Mouse (Mus musculus) urinary bladder, adult 2 months (tissue): ENCODE measurements around the gene Nat8. TPM values are rescaled to one million over a fixed set of nuclear protein-coding genes. Genes with fewer than 3 reads are reported as not detected.
"Not testable (repeated sequence)": the region's sequence is repeated elsewhere in the genome, so short reads cannot be mapped to it uniquely, and the experiment has no call there.

Source experiments
- DNase-seq: peaks from one replicate; pipeline ENCODE4 v3.0.0; 2022; ENCODE audit warnings: low spot score
- polyA plus RNA-seq: library from polyadenylated mRNA; depleted of rRNA; stranded (reverse); fragments of >200 nt; gene quantifications from 2 replicates; pipeline ENCODE4 v1.2.3, GENCODE M21; 2012; rRNA removed

The Nat8 gene
- polyA plus RNA-seq, 1 experiment: 2.0 TPM

GRCm38 (mm10) chr6:85836098-85836497 lies 4.2 kb upstream of the Nat8 start:
- DNase-seq: not testable (repeated sequence)

- DNase-seq: not testable (repeated sequence)
Observed at GRCm38 (mm10) chr6:85835104-85835503, 3.2 kb upstream of the Nat8 start.

- not testable (repeated sequence) for DNase-seq
Observed at GRCm38 (mm10) chr6:85834504-85835100, 2.7 kb upstream of the Nat8 start.

GRCm38 (mm10) chr6:85829462-85829861 lies 2.4 kb downstream of the Nat8 start:
- DNase-seq: no peak

DNA sequence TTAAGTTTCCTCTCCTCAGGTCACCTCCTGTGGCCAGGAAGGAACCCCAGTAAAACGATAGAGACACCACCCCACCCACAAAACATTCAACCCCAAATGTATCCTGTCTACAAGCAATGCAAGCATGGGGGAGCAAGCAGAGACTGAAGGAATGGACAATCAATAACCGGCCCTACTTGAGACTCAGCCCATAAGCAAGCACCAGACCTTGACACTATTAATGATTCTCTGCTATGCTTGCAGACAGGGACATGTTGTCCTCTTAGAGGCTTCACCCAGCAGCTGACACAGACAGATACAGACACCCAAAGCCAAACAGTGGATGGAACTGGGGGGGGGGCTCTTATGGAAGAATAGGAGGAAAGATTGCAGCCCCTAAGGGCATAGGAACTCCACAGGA lies 6.0 kb downstream of the Nat8 start:
- no peak for DNase-seq

- no peak for DNase-seq
Observed at GRCm38 (mm10) chr6:85823382-85824090, 8.3 kb downstream of the Nat8 start.

DNA sequence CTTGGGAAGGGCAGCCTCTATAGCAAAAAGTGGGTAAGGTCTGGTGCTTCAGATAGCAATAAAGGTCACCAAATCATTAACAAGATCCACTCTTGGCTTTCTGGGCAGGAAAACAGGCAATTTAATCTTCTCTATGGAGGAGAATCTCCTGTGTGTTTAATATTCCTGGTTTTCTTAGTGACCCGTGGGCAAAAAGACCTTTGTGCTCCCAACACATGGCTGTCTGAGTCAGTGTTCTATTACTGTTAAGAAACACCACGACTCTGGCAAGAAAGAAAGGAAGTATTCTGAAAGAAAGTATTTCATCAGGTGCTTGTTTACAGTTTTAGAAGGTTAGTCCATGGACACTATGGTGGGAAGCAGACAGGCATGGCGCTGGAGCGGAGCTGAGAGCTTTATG lies 9.6 kb downstream of the Nat8 start:
- no peak for DNase-seq

GRCm38 (mm10) chr6:85820837-85821236 lies 11.0 kb downstream of the Nat8 start, which contains the start of the genes Nat8f6 and Nat8f5:
Nat8f6 (minus strand) TSS chr6:85820954.
Nat8f5 (minus strand) TSS chr6:85820972.
- no peak for DNase-seq

- no peak for DNase-seq
Observed at GRCm38 (mm10) chr6:85818338-85818737, 13.5 kb downstream of the Nat8 start.

DNA sequence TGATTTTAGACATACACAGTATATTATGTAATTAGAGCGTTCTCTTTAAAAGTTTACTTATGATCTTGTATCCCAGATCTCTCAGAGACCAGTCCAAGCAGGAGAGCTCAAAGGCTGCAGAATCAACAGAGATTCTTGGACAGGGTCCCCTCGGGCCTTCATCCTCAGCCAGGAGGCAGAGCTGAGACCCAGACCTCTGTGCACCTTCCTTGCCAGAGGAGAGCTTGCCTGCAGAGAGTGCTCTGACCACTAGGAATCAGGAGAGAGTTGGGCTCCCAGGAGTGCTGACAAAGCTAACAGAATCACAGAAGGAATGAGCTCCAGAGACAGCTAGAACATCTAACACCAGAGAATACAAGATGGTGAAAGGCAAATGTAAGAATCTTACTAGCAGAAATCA lies 18.5 kb downstream of the Nat8 start:
- DNase-seq: no peak

GRCm38 (mm10) chr6:85810942-85811537 lies 20.8 kb downstream of the Nat8 start:
- not testable (repeated sequence) for DNase-seq

DNA sequence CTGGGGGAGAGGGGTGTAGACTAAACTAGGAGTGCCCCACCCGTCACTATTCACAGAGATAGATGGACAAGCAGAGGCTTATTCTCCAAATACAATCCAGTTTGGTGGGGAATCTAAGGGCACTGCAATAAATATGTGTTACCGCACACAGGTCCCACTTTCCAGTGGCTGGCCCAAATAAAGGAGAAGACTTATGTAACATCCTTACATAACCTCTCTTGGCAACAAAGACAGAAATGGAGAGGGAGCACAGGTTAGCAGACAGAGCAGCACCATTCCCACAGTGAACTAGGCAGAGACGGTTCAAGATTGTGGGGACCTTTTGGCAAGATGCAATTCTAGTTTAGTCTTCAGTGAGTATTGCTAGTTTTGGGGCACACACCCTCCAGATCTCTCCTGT lies 21.4 kb downstream of the Nat8 start:
- not testable (repeated sequence) for DNase-seq

DNA sequence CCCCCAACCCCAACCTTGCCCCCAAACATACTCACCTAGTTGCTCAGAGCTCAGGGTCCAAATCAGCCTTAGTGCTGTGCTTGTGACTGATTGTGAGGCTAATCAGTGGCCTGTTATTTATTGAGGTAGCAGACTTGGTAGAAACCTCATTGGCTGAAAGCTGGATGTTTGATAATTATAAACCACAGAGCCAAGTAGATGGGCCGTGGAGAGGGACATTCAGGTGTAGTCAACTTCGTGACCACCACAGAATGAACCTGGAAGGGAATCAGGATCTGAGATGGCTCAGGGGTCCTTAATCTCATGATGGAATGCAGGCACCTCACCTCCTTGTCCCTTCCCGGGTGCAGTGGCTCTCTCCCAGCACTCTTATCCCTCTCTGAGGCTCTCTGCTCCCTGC lies 22.1 kb downstream of the Nat8 start:
- DNase-seq: not testable (repeated sequence)

GRCm38 (mm10) chr6:85803180-85803579 lies 28.7 kb downstream of the Nat8 start:
- not testable (repeated sequence) for DNase-seq

Other genes with a start within 250 kb of the Nat8 start
- 2.5 and 3.3 TPM in 2 replicates for gene Alms1, start 244.6 kb downstream of the Nat8 start, polyA plus RNA-seq
- gene Nat8f7, start 118.9 kb downstream of the Nat8 start, polyA plus RNA-seq: 2.1 and 3.8 TPM in 2 replicates
- 11.4 and 11.6 TPM in 2 replicates for gene Nat8f3, start 66.3 kb downstream of the Nat8 start, polyA plus RNA-seq
- 1.2 TPM in 2 replicates for gene Nat8f6, start 11.1 kb downstream of the Nat8 start, polyA plus RNA-seq
- gene Nat8f5, start 11.1 kb downstream of the Nat8 start, polyA plus RNA-seq: 1.3 and 1.4 TPM in 2 replicates
- gene Nat8f2, start 37.1 kb upstream of the Nat8 start, polyA plus RNA-seq: 0.03 and 0.09 TPM in 2 replicates
- 3.1 and 3.7 TPM in 2 replicates for gene Nat8f4, start 72.8 kb upstream of the Nat8 start, polyA plus RNA-seq
- gene Tprkb, start 79.8 kb upstream of the Nat8 start, polyA plus RNA-seq: 34.5 and 35.2 TPM in 2 replicates
- 12.5 and 17.4 TPM in 2 replicates for gene Nat8f1, start 83.6 kb upstream of the Nat8 start, polyA plus RNA-seq
- 80.6 and 95.1 TPM in 2 replicates for gene Dusp11, start 129.6 kb upstream of the Nat8 start, polyA plus RNA-seq
- gene Figla, start 184.1 kb upstream of the Nat8 start, polyA plus RNA-seq: not detected in 2 replicates
- 3.4 and 4.8 TPM in 2 replicates for gene Add2, start 196.6 kb upstream of the Nat8 start, polyA plus RNA-seq